Mouse (Mus musculus) CH12.LX (cell line): ENCODE measurements around the gene Necab3. TPM values are rescaled to one million over a fixed set of nuclear protein-coding genes. Genes with fewer than 3 reads are reported as not detected.

ENCODE experiments used
- DNase-seq: peaks from one replicate; pipeline ENCODE4 v3.0.0-alpha.2; 2013; ENCODE audit errors: extremely low read depth
- H3K27ac ChIP-seq: 2 replicates; pipeline ENCODE4 v1.5.1; 2012; ENCODE audit warnings: low read depth, mild to moderate bottlenecking, control low read depth, moderate library complexity; ENCODE audit not compliant: insufficient read depth
- H3K27me3 ChIP-seq: replicated peaks from 2 replicates; pipeline ENCODE3; 2012; ENCODE audit warnings: inconsistent platforms
- H3K36me3 ChIP-seq, 2 experiments: replicated peaks in 1 of 2; 2 replicates each; pipeline versions ENCODE3 to v1.6.1; 2012; ENCODE audit warnings: inconsistent platforms in 1 of 2, low read length in 1 of 2, mild to moderate bottlenecking in 1 of 2, mixed read lengths in 1 of 2, moderate library complexity in 1 of 2; ENCODE audit not compliant: control insufficient read depth in 1 of 2, insufficient read depth in 1 of 2
- H3K4me1 ChIP-seq, 2 experiments: 2 replicates each; pipeline ENCODE4 v1.6.1; 2012; ENCODE audit warnings: inconsistent platforms in 1 of 2, moderate library complexity in 1 of 2; ENCODE audit not compliant: insufficient read depth in 2 of 2, control insufficient read depth in 1 of 2
- H3K4me2 ChIP-seq: 2 replicates; pipeline ENCODE4 v1.6.1; 2012; ENCODE audit warnings: low read depth, mild to moderate bottlenecking, control low read depth; ENCODE audit not compliant: poor library complexity, insufficient read depth, severe bottlenecking
- H3K4me3 ChIP-seq, 3 experiments: fragments of 150-350 bp in 1 of 3; sonication (generic) in 1 of 3; replicated peaks in 1 of 3; 2 replicates each; pipeline versions ENCODE3 to v1.5.1; 2011 to 2012; ENCODE audit warnings: low read depth in 2 of 3, low read length in 2 of 3, mild to moderate bottlenecking in 2 of 3, moderate library complexity in 2 of 3, control low read depth in 1 of 3, improper control_type of control experiment in 1 of 3, inconsistent platforms in 1 of 3, mixed read lengths in 1 of 3; ENCODE audit not compliant: poor library complexity in 1 of 3
- H3K79me2 ChIP-seq: replicated peaks from 2 replicates; pipeline ENCODE4 v1.6.1; 2012; ENCODE audit warnings: mild to moderate bottlenecking, moderate library complexity; ENCODE audit not compliant: control insufficient read depth, poor library complexity, insufficient read depth, severe bottlenecking; ENCODE audit errors: extremely low read depth
- H3K9ac ChIP-seq: 2 replicates; pipeline ENCODE4 v1.6.1; 2012; ENCODE audit warnings: low read depth, mild to moderate bottlenecking, control low read depth, moderate library complexity; ENCODE audit not compliant: insufficient read depth
- H3K9me3 ChIP-seq: replicated peaks from 2 replicates; pipeline ENCODE3; 2012; ENCODE audit warnings: low read length, inconsistent platforms, mixed read lengths
- BHLHE40 ChIP-seq: IDR thresholded peaks from 2 replicates; pipeline ENCODE4 v1.6.1; 2011; ENCODE audit warnings: mild to moderate bottlenecking, low read depth, low read length, improper control_type of control experiment
- CHD1 ChIP-seq: IDR thresholded peaks from 2 replicates; pipeline ENCODE4 v1.6.1; 2012; ENCODE audit warnings: low read depth, low read length, improper control_type of control experiment, inconsistent platforms
- CTCF ChIP-seq, 2 experiments: IDR thresholded peaks in 1 of 2; conservative IDR thresholded peaks in 1 of 2; 2 replicates each; pipeline ENCODE4 v1.5.1; 2011 to 2012; ENCODE audit warnings: low read depth in 2 of 2, low read length in 2 of 2, improper control_type of control experiment in 1 of 2, inconsistent platforms in 1 of 2, mild to moderate bottlenecking in 1 of 2, moderate library complexity in 1 of 2
- E2F4 ChIP-seq: IDR thresholded peaks from 2 replicates; pipeline ENCODE4 v1.6.1; 2011; ENCODE audit warnings: low read depth, low read length, improper control_type of control experiment; ENCODE audit not compliant: insufficient replicate concordance
- EP300 ChIP-seq: IDR thresholded peaks from 2 replicates; pipeline ENCODE4 v1.6.1; 2011; ENCODE audit warnings: low read length, improper control_type of control experiment
- ETS1 ChIP-seq: conservative IDR thresholded peaks from 2 replicates; pipeline ENCODE4 v1.6.1; 2012; ENCODE audit warnings: low read depth, mild to moderate bottlenecking, inconsistent platforms, low read length, improper control_type of control experiment, moderate library complexity
- GABPA ChIP-seq: IDR thresholded peaks from 2 replicates; pipeline ENCODE4 v1.6.1; 2012; ENCODE audit warnings: low read depth, low read length, improper control_type of control experiment, inconsistent platforms; ENCODE audit not compliant: insufficient replicate concordance
- HCFC1 ChIP-seq: IDR thresholded peaks from 2 replicates; pipeline ENCODE4 v1.6.1; 2012; ENCODE audit warnings: low read depth, mild to moderate bottlenecking, inconsistent platforms, low read length, improper control_type of control experiment
- IRF4 ChIP-seq: IDR thresholded peaks from 2 replicates; pipeline ENCODE4 v1.6.1; 2014; ENCODE audit warnings: low read depth, mild to moderate bottlenecking, inconsistent platforms, low read length, improper control_type of control experiment
- KAT2A ChIP-seq: IDR thresholded peaks from 2 replicates; pipeline ENCODE4 v1.6.1; 2012; ENCODE audit warnings: low read length, improper control_type of control experiment, inconsistent platforms; ENCODE audit not compliant: insufficient replicate concordance
- MXI1 ChIP-seq: IDR thresholded peaks from 2 replicates; pipeline ENCODE4 v1.6.1; 2011; ENCODE audit warnings: mild to moderate bottlenecking, low read depth, low read length, improper control_type of control experiment
- MYC ChIP-seq: IDR thresholded peaks from 2 replicates; pipeline ENCODE4 v1.6.1; 2011; ENCODE audit warnings: low read depth, mild to moderate bottlenecking, improper control_type of control experiment, low read length
- NELFE ChIP-seq: IDR thresholded peaks from 2 replicates; pipeline ENCODE4 v1.6.1; 2011; ENCODE audit warnings: low read depth, low read length, improper control_type of control experiment
- PAX5 ChIP-seq: IDR thresholded peaks from 2 replicates; pipeline ENCODE4 v1.6.1; 2012; ENCODE audit warnings: low read length, inconsistent platforms, mixed read lengths
- POLR2A ChIP-seq: IDR thresholded peaks from 2 replicates; pipeline ENCODE4 v1.6.1; 2011; ENCODE audit warnings: low read depth, mild to moderate bottlenecking, improper control_type of control experiment, low read length
- SIN3A ChIP-seq: IDR thresholded peaks from 2 replicates; pipeline ENCODE4 v1.6.1; 2012; ENCODE audit warnings: low read length, improper control_type of control experiment, inconsistent platforms
- SMC3 ChIP-seq: IDR thresholded peaks from 2 replicates; pipeline ENCODE4 v1.6.1; 2011; ENCODE audit warnings: low read depth, low read length, improper control_type of control experiment
- USF2 ChIP-seq: conservative IDR thresholded peaks from 2 replicates; pipeline ENCODE4 v1.6.1; 2011; ENCODE audit warnings: low read depth, low read length, improper control_type of control experiment
- ZKSCAN1 ChIP-seq: IDR thresholded peaks from 2 replicates; pipeline ENCODE4 v1.6.1; 2012; ENCODE audit warnings: low read depth, inconsistent platforms, low read length, improper control_type of control experiment, borderline replicate concordance
- ZMIZ1 ChIP-seq: IDR thresholded peaks from 2 replicates; pipeline ENCODE4 v1.6.1; 2012; ENCODE audit warnings: low read depth, mild to moderate bottlenecking, inconsistent platforms, low read length, improper control_type of control experiment
- dilution Hi-C: fragments of 300-500 bp; cut with MboI; formaldehyde crosslinking; loops from 2 replicates; pipeline ENCODE4 v1.14.3; 2020; ENCODE audit warnings: low sequenced_read_pairs; ENCODE audit not compliant: extremely low pct_unique_long_range_greater_than_20kb, extremely low pct_ligation_motif_present
- in situ Hi-C: fragments of 300-500 bp; cut with MboI; formaldehyde crosslinking; loops from 3 replicates; pipeline ENCODE4 v1.14.3; 2019; ENCODE audit warnings: low sequenced_read_pairs, low pct_ligation_motif_present, low pct_unique_long_range_greater_than_20kb, mixed read lengths
- polyA plus RNA-seq: library from polyadenylated mRNA; unstranded; fragments of >175 nt; gene quantifications from 2 replicates; pipeline ENCODE4 v1.2.1, GENCODE M21; 2012; ENCODE audit warnings: low read depth; ENCODE audit not compliant: insufficient read length
- total RNA-seq, 2 experiments: library from RNA; depleted of rRNA; stranded (reverse); fragments of 300-350 nt in 1 of 2; fragments of >200 nt in 1 of 2; gene quantifications; 2 replicates each; pipeline ENCODE4 v1.2.3; 2012 to 2014

Necab3 gene
- total and polyA plus RNA-seq, 3 experiments = 0.87 to 2.8 (median 1.6) TPM

DNA sequence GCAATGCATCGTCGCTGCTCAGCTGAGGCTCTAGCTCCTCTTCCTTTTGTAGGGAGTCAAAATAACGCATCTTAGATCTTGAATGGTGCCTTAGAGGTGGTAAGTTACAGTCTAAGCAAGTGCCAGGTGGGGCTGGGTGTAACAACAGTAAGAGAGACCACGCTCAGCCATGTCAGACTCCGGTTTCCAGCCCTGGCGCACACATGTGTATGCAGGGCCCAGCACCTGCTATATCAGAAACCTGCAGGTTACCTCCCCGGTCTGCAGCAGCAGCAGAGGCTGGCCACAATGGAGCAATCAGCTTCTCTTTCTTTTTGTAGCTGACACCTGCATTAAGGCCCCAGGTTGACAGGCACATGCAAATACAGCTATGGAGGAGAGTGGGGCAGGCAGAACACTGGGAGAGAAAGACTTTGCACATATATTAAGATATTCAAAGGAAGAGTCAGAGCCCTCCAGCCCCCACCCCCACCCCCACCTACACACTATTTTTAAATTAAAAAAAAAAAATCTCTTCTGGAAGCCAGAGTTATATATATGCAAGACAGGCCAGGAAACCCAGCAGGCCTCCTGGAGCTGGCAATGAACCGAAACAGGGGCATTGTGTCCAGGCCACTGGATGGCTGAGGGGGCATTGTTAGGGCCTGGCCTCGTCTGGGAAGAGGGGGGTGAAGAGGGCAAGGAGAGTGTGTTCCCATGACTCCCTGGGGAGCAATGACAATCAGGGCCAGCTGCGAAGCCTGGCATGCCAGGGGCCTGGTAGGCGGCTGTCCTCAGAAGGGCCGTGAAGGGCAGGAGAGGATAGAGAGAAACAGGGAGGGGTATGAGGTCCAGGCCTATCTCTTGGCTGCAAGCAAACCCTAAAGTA is 18.4 kb upstream of the Necab3 start:
- Histone ChIP-seq H3K9me3 (no peaks in the 10 kb centered on the region), H3K27ac (no peak overlapping the region), H3K4me1 (peaks cover 5 to 25% of the 10 kb centered on the region in 2 experiments), H3K4me3 (no peak overlapping the region), H3K79me2 (no peaks in the 10 kb centered on the region), H3K4me2 (no peak overlapping the region), H3K27me3 (no peaks in the 10 kb centered on the region), H3K36me3 (no peaks in the 10 kb centered on the region), H3K9ac (no peak overlapping the region)
- dilution Hi-C loops = no loop called here
- no peak for DNase-seq
- in situ Hi-C loops = no loop called here
- TF ChIP-seq CTCF (conservative IDR thresholded peaks at IDR 0.05 in 1 of 2, IDR thresholded peaks at IDR 0.05 in 1 of 2; ENCODE audit: low read depth in 2 of 2, low read length in 2 of 2) = no peak
- no peak for TF ChIP-seq ETS1
- TF ChIP-seq PAX5 = no peak
- no peak for TF ChIP-seq ZKSCAN1
- no peak for TF ChIP-seq SMC3
- no peak for TF ChIP-seq E2F4
- TF ChIP-seq MXI1 = no peak
- TF ChIP-seq NELFE = no peak
- no peak for TF ChIP-seq CHD1
- no peak for TF ChIP-seq GABPA
- no peak for TF ChIP-seq USF2
- no peak for TF ChIP-seq POLR2A
- no peak for TF ChIP-seq HCFC1
- TF ChIP-seq IRF4 = no peak
- no peak for TF ChIP-seq ZMIZ1
- no peak for TF ChIP-seq KAT2A
- no peak for TF ChIP-seq SIN3A
- TF ChIP-seq MYC = no peak

DNA sequence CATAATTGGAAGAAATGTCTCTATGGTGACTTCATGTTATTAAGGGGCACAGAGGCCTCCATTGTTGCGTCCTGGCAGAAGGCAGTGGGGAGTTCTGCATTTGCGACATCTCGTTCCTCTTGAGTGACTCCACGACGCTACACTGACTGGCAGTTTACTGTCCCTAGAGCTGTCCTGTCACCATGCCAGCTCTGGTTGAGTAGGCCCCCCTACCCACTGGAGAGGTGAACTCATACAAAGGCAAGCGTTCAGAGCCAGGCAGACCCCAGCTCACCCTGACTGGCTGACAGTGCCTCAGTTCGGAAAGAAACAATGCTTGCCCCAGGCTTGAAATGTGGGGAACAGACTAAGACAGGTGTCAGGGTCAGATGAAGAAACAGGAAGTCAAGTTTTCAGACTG is 15.6 kb upstream of the Necab3 start:
- TF ChIP-seq BHLHE40 (no peak), POLR2A (no peak), ZMIZ1 (no peak), E2F4 (no peak), MYC (no peak), SIN3A (no peak), EP300 (no peak), MXI1 (no peak)
- Histone ChIP-seq H3K36me3 (no peaks in the 10 kb centered on the region), H3K4me1 (peaks cover 7 to 43% of the 10 kb centered on the region in 2 experiments), H3K4me2 (no peak overlapping the region), H3K4me3 (no peak overlapping the region), H3K79me2 (no peaks in the 10 kb centered on the region), H3K27me3 (no peaks in the 10 kb centered on the region), H3K9ac (no peak overlapping the region), H3K27ac (no peak overlapping the region), H3K9me3 (no peaks in the 10 kb centered on the region)
- DNase-seq = peak; percentile 35
- dilution Hi-C loops = no loop called here
- in situ Hi-C loops = no loop called here
